Mouse (Mus musculus) neural tube, embryonic 11.5 days (tissue): ENCODE data around the gene Atp13a2. TPM values are rescaled to one million over a fixed set of nuclear protein-coding genes. Genes with fewer than 3 reads are reported as not detected.
A peak's percentile ranks its signal among the peaks of the same experiment; 100 is the strongest.

Experiments
- ATAC-seq: fragments of 200-750 bp; cut with Nextera tagmentation; 2 replicates; pipeline ENCODE4 v1.8.0; 2017; ENCODE audit warnings: moderate number of reproducible peaks, mild to moderate bottlenecking, moderate TSS enrichment, moderate library complexity; ENCODE audit not compliant: insufficient read depth, low FRiP score, low TSS enrichment
- DNase-seq: peaks from one replicate; pipeline ENCODE4 v3.0.0-alpha.2; 2015; ENCODE audit warnings: low spot score
- H3K27ac ChIP-seq: fragments of 300-500 bp; sonication (generic); 2 replicates; pipeline ENCODE4 v1.5.1; 2014; ENCODE audit warnings: low read depth, mild to moderate bottlenecking, low read length
- H3K27me3 ChIP-seq: fragments of 300-500 bp; sonication (generic); 2 replicates; pipeline ENCODE4 v1.6.1; 2014; ENCODE audit warnings: mild to moderate bottlenecking, low read length, mixed read lengths; ENCODE audit not compliant: control insufficient read depth, insufficient read depth
- H3K36me3 ChIP-seq: fragments of 300-500 bp; sonication (generic); 2 replicates; pipeline ENCODE4 v1.6.1; 2014; ENCODE audit warnings: mild to moderate bottlenecking, low read length, moderate library complexity, mixed read lengths; ENCODE audit not compliant: control insufficient read depth, insufficient read depth
- H3K4me1 ChIP-seq: fragments of 300-500 bp; sonication (generic); 2 replicates; pipeline ENCODE4 v1.6.1; 2014; ENCODE audit warnings: low read length, mixed read lengths; ENCODE audit not compliant: control insufficient read depth, insufficient read depth
- H3K4me2 ChIP-seq: fragments of 300-500 bp; sonication (generic); 2 replicates; pipeline ENCODE4 v1.6.1; 2014; ENCODE audit warnings: low read depth, mild to moderate bottlenecking, moderate library complexity
- H3K4me3 ChIP-seq: fragments of 300-500 bp; sonication (generic); 2 replicates; pipeline ENCODE4 v1.5.1; 2014; ENCODE audit warnings: low read depth, low read length
- H3K9ac ChIP-seq: fragments of 300-500 bp; sonication (generic); 2 replicates; pipeline ENCODE4 v1.6.1; 2014; ENCODE audit warnings: mild to moderate bottlenecking, low read length
- H3K9me3 ChIP-seq: fragments of 300-500 bp; sonication (generic); 2 replicates; pipeline ENCODE4 v1.6.1; 2016; ENCODE audit warnings: low read length; ENCODE audit not compliant: control insufficient read depth
- WGBS: fragments of 180-500 bp; shearing (Covaris S2); extraction: QIAGEN DNeasy Blood & Tissue Kit; methylation state at CpG from one replicate; pipeline ENCODE4 v1.1.7; 2014; 5-methylcytosine and 5-hydroxymethylcytosine counted together
- polyA plus RNA-seq: library from polyadenylated mRNA; unstranded; fragments of >200 nt; fragmentation: Nextera tagmentation; extraction: Ambion mirVana; gene quantifications from 2 replicates; pipeline ENCODE4 v1.2.1, GENCODE M21; 2014

The Atp13a2 gene
- polyA plus RNA-seq, 1 experiment from 2014 or later = 59.7 TPM

DNA sequence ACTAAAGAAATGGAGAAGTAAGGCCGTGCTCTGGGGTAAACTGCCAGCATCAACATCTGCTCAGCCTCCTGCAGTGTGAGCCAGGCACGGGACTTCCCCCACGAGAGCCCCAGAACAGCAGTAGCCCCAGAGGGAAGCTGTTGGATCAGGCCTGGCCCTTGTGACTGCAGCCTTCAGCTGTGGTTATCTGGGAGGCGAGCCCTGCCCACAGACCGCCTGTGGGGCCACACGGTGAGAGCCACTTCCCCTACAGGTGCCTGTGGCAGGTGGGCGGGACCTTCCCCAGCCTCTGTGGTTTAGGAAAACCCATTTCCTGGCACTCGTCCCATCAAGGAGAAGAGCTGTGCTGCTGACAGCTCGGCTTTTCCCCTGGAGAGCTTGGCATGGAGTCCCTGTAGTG lies 3.2 kb upstream of the Atp13a2 start:
- no peaks in the 10 kb centered on the region for H3K9me3 ChIP-seq
- H3K4me3 ChIP-seq = no peak overlapping the region
- WGBS = 21% methylated on average over 9 of the region's 9 CpGs
- H3K4me1 ChIP-seq = peaks cover 7% of the 10 kb centered on the region; the same call in 1 of the 2 replicates
- no peak overlapping the region for H3K9ac ChIP-seq
- no peak overlapping the region for H3K27ac ChIP-seq
- H3K36me3 ChIP-seq = peaks cover 7% of the 10 kb centered on the region
- ATAC-seq (no peak), DNase-seq (no peak)
- H3K27me3 ChIP-seq = no peaks in the 10 kb centered on the region
- no peak overlapping the region for H3K4me2 ChIP-seq

DNA sequence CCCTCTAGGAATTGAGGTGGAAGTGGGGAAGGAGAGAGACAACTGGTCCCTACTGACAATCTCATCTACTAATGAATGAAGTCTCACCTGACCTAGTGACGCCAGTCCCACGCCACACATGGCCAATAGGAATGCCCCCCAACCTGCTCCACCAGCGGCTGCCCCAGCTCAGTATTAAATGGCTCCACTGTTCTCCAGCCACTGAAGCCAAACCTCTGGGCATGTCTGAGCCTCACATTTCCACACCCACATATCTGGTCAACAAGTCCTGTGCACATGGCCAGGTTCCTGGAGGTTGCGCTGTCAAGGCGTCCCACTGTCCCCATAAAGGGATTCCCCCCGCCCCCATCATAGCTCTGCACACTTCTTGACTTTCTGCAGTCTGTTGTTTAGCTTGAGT lies 2.1 kb upstream of the Atp13a2 start:
- ATAC-seq (no peak), DNase-seq (no peak)
- Histone ChIP-seq H3K9ac (no peak overlapping the region), H3K27me3 (no peaks in the 10 kb centered on the region), H3K4me2 (no peak overlapping the region), H3K27ac (no peak overlapping the region), H3K9me3 (no peaks in the 10 kb centered on the region), H3K4me3 (no peak overlapping the region), H3K36me3 (no peaks in the 10 kb centered on the region; the same call in 1 of the 2 replicates), H3K4me1 (peaks cover 7% of the 10 kb centered on the region)
- WGBS = 85% methylated on average over 6 of the region's 6 CpGs

DNA sequence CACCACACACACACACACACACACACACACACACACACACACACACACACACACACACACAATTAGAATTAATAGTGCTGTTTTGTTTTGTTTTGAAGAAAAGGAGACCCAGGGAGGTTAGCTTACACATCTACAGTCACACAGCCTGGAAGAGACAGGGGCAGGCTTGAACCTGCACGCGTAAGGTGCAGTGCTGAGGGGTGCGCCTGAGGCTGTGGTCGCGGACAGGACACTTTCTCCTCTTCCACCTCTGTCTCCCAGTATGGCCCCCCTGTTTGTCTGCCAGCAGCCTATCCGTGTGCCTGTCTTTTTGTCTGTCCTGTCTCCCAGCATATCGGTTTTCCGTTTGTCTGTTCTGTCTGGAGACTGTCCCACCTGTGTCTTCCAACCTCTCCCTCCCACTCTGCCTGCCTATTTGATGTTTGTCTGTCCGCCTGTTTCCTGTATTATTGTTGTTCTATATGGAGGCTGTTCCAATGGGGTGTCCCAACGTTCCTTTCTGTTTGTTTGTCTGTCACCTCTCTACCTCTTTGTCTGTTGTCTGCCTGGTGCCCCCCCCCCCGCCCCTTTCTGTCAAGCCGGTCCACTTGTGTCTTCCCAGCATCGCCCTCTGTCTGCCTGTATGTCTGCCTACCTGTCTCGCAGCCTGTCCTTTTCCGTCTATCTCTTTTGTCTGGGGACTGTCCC lies 506 bp upstream of the Atp13a2 start:
- Histone ChIP-seq H3K4me1 (peaks cover 7% of the 10 kb centered on the region), H3K27me3 (no peaks in the 10 kb centered on the region), H3K9me3 (no peaks in the 10 kb centered on the region), H3K27ac (no peak overlapping the region), H3K9ac (peak overlapping the region; percentile 86), H3K4me3 (peak overlapping the region; percentile 87), H3K4me2 (peak overlapping the region; percentile 88), H3K36me3 (no peaks in the 10 kb centered on the region)
- ATAC-seq (no peak; the same call in 1 of the 2 replicates), DNase-seq (no peak)
- WGBS = 30% methylated on average over 15 of the region's 15 CpGs

DNA sequence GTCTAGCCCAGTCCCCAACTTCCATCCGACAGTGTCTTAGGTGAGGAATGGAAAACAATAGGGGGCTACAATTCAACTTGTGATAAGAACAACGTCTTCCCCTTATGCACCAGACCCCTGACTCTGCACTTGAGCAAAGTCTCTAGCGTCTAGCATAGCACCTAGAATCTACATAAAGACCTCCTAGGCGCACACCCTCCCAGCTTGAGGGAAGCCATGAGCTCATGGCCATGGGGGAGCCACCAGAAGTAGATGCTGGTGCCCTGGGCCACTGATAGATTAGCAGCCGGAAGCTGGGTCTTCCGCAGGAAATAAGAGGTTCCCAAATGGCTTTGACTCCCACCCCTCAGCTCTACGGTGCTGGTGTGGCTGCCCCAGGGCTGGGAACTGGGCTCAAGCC lies 803 bp downstream of the Atp13a2 start:
- H3K4me2 ChIP-seq = peak overlapping the region; percentile 88
- H3K27ac ChIP-seq = no peak overlapping the region
- no peak for DNase-seq
- H3K4me1 ChIP-seq = peaks cover 7% of the 10 kb centered on the region
- WGBS = 33% methylated on average over 7 of the region's 7 CpGs
- H3K27me3 ChIP-seq = no peaks in the 10 kb centered on the region
- no peak for ATAC-seq
- H3K9me3 ChIP-seq = no peaks in the 10 kb centered on the region
- H3K36me3 ChIP-seq = no peaks in the 10 kb centered on the region; the same call in 1 of the 2 replicates
- peak overlapping the region; percentile 87 for H3K4me3 ChIP-seq
- H3K9ac ChIP-seq = peak overlapping the region; percentile 86

DNA sequence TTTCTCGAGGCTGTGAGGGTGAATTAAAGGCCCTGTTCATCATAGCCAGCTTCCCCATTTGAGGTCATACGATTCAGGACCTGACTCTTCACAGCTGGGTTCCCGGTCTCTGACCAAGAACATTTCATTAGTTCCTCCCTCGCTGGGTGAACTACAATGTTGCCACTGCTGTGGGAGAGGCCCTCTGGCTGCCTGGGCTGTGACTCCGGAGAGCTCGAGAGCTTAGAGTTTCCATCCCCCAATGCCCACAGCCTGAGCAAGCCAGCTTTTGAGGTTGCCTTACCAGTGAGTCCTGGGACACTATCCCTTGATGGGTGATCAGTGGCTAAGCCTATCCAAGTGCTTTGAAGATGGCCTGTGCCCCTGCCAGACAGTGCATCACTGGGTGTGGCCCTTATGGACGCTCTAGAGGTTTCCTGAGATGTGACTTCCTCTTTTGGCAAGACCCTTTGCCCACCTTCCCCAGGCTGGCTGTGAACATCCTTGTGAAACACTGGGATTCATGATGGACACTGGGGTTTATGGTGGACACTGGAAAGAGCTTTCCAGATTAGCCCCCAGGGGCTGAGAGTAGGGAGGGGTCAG lies 2.1 kb downstream of the Atp13a2 start:
- DNase-seq (no peak), ATAC-seq (no peak)
- no peaks in the 10 kb centered on the region for H3K27me3 ChIP-seq
- no peak overlapping the region for H3K4me3 ChIP-seq
- H3K9ac ChIP-seq = 0 out of 2 replicates have a peak overlapping the region, but pooled peaks have one; percentile 14
- H3K9me3 ChIP-seq = no peaks in the 10 kb centered on the region
- no peak overlapping the region for H3K27ac ChIP-seq
- H3K36me3 ChIP-seq = no peaks in the 10 kb centered on the region; the same call in 1 of the 2 replicates
- H3K4me1 ChIP-seq = peaks cover 7% of the 10 kb centered on the region
- H3K4me2 ChIP-seq = peak overlapping the region; percentile 24
- WGBS = 65% methylated on average over 7 of the region's 7 CpGs

DNA sequence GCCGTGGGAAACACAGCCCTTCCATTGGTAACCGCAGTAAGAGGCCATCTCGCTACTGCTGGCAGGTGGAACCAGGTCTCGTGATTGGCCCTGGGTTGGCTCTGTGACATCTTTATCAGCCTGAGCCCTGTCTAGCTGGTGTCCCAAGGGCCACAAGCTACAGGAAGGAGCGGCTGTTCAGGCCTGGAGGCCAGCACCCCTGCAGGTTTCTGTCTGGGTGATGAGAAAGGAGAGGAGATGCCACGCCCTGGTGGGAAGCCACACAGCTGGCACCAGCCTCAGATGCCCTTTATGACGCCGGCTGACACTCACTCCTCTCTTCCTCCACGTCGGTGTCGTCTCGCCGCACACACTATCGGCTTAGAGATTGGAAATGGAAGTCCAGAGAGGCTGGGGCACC lies 2.8 kb downstream of the Atp13a2 start:
- WGBS = 89% methylated on average over 14 of the region's 14 CpGs
- Histone ChIP-seq H3K9me3 (no peaks in the 10 kb centered on the region), H3K4me3 (no peak overlapping the region), H3K27ac (no peak overlapping the region), H3K4me1 (peaks cover 7% of the 10 kb centered on the region), H3K36me3 (peaks cover 2% of the 10 kb centered on the region), H3K4me2 (no peak overlapping the region), H3K9ac (no peak overlapping the region), H3K27me3 (no peaks in the 10 kb centered on the region)
- DNase-seq (no peak), ATAC-seq (no peak)

DNA sequence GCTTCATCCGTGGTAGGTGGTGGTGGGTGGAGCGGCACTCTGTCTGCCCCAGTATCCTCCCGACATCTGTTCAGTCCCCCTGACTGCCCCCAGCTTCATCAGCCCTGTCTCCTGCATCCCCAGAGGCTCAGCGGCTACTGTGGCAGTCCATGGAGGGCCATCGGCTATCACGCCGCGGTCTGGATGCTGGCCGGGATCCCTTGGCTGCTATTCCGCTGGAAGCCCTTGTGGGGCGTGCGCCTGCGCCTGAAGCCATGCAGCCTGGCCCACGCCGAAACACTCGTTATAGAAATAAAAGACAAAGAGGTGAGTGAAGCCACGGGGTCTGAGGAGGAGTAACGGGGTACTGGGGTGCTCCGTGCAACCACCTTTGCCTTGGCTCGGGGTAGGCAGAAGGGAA lies 5.5 kb downstream of the Atp13a2 start:
- Histone ChIP-seq H3K4me2 (no peak overlapping the region), H3K9ac (no peak overlapping the region; the same call in 1 of the 2 replicates), H3K27me3 (no peaks in the 10 kb centered on the region), H3K4me1 (peaks cover 5% of the 10 kb centered on the region), H3K36me3 (peaks cover 18% of the 10 kb centered on the region), H3K27ac (no peak overlapping the region), H3K4me3 (no peak overlapping the region), H3K9me3 (no peaks in the 10 kb centered on the region)
- no peak for ATAC-seq
- no peak for DNase-seq
- 84% methylated on average over 20 of the region's 20 CpGs for WGBS

DNA sequence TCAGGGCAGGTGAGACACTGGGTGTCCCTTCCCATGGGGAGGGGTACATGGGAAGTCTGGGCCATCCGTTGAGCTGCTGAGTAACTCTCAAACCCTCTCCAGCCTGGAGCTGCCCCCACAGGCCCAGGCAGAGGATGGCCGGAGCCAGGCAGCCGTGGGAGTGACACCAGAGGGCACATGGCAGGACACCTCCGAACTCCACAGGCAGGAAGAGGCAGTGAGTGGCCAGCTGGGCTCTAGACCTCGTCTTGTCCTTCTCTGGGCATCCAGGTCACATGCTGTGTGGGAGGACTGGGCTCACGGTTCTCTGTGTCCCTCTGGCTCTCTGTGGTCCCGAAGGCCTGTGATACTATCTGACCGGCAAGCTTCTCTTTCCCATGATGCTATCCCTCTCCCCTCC lies 7.2 kb downstream of the Atp13a2 start:
- Histone ChIP-seq H3K4me1 (no peaks in the 10 kb centered on the region; the same call in 1 of the 2 replicates), H3K27ac (no peak overlapping the region), H3K9ac (no peak overlapping the region), H3K27me3 (no peaks in the 10 kb centered on the region), H3K4me3 (no peak overlapping the region), H3K36me3 (peaks cover 25% of the 10 kb centered on the region), H3K4me2 (no peak overlapping the region), H3K9me3 (no peaks in the 10 kb centered on the region)
- WGBS = 78% methylated on average over 8 of the region's 8 CpGs
- ATAC-seq = no peak
- no peak for DNase-seq

DNA sequence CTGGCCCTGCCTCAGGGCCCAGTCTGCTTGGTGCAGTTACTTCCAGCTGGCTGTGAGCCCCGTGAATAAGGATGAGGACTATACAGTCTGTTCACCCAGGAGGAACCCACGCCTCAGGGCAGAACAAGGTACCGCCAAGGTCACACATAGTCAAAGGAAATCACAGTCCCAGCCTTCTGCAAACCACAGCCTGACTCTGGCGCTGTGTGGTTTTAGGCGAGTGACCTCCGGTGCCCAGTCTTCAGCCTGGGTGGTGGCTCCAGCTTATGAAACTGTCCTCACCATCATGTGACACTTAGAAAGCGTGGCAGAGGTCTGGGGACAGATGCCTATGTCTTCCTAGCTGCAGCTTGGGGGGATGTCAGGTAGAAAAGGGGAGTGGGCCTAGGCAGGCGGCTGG lies 9.1 kb downstream of the Atp13a2 start:
- H3K4me2 ChIP-seq = no peak overlapping the region
- H3K36me3 ChIP-seq = peaks cover 28% of the 10 kb centered on the region
- H3K4me1 ChIP-seq = no peaks in the 10 kb centered on the region
- no peak overlapping the region for H3K9ac ChIP-seq
- DNase-seq = no peak
- H3K9me3 ChIP-seq = no peaks in the 10 kb centered on the region
- no peaks in the 10 kb centered on the region for H3K27me3 ChIP-seq
- no peak overlapping the region for H3K27ac ChIP-seq
- no peak for ATAC-seq
- 93% methylated on average over 8 of the region's 8 CpGs for WGBS
- no peak overlapping the region for H3K4me3 ChIP-seq
